Mouse (Mus musculus) midbrain, embryonic 11.5 days (tissue): ENCODE results near the gene Nifk. TPM values are rescaled to one million over a fixed set of nuclear protein-coding genes. Genes with fewer than 3 reads are reported as not detected.
A peak's percentile ranks its signal among the peaks of the same experiment; 100 is the strongest.

Experiments
- ATAC-seq: fragments of 200-750 bp; cut with Nextera tagmentation; 2 replicates; pipeline ENCODE4 v1.8.0; 2017; ENCODE audit warnings: moderate TSS enrichment, moderate library complexity; ENCODE audit not compliant: low FRiP score
- DNase-seq: peaks from one replicate; pipeline ENCODE4 v3.0.0; 2015; ENCODE audit warnings: low spot score; ENCODE audit errors: missing footprints
- H3K27ac ChIP-seq: fragments of 300-500 bp; sonication (generic); 2 replicates; pipeline ENCODE4 v1.5.1; 2014; ENCODE audit warnings: low read depth, low read length
- H3K27me3 ChIP-seq: fragments of 300-500 bp; sonication (generic); 2 replicates; pipeline ENCODE4 v1.6.1; 2014; ENCODE audit warnings: mild to moderate bottlenecking, low read length, moderate library complexity, mixed read lengths; ENCODE audit not compliant: control insufficient read depth, insufficient read depth
- H3K36me3 ChIP-seq: fragments of 300-500 bp; sonication (generic); 2 replicates; pipeline ENCODE4 v1.6.1; 2014; ENCODE audit warnings: mild to moderate bottlenecking, low read length, moderate library complexity, mixed read lengths; ENCODE audit not compliant: control insufficient read depth, insufficient read depth
- H3K4me1 ChIP-seq: fragments of 300-500 bp; sonication (generic); 2 replicates; pipeline ENCODE4 v1.6.1; 2014; ENCODE audit warnings: low read length; ENCODE audit not compliant: control insufficient read depth, insufficient read depth
- H3K4me2 ChIP-seq: fragments of 300-500 bp; sonication (generic); 2 replicates; pipeline ENCODE4 v1.6.1; 2014; ENCODE audit warnings: mild to moderate bottlenecking, moderate library complexity
- H3K4me3 ChIP-seq: fragments of 300-500 bp; sonication (generic); 2 replicates; pipeline ENCODE4 v1.5.1; 2014; ENCODE audit warnings: low read depth, low read length
- H3K9ac ChIP-seq: fragments of 300-500 bp; sonication (generic); 2 replicates; pipeline ENCODE4 v1.6.1; 2014; ENCODE audit warnings: low read length
- H3K9me3 ChIP-seq: fragments of 300-500 bp; sonication (generic); 2 replicates; pipeline ENCODE4 v1.6.1; 2016; ENCODE audit warnings: low read length; ENCODE audit not compliant: control insufficient read depth
- WGBS: fragments of 180-500 bp; shearing (Covaris S2); extraction: QIAGEN DNeasy Blood & Tissue Kit; methylation state at CpG from one replicate; pipeline ENCODE4 v1.1.7; 2014; 5-methylcytosine and 5-hydroxymethylcytosine counted together
- polyA plus RNA-seq: library from polyadenylated mRNA; unstranded; fragments of >200 nt; fragmentation: Nextera tagmentation; extraction: Ambion mirVana; gene quantifications from 2 replicates; pipeline ENCODE4 v1.2.1, GENCODE M21; 2014

The Nifk gene
- 104 and 107 TPM in 2 replicates for polyA plus RNA-seq

GRCm38 (mm10) chr1:118321661-118322201 lies at the start of gene Nifk:
Gene Nifk, plus strand, starts transcription at chr1:118321839.
- H3K36me3 ChIP-seq, result peaks cover 2% of the 10 kb centered on the region; the same call in 1 of the 2 replicates
- DNase-seq (peak; percentile 99), ATAC-seq (peak; percentile 93)
- H3K27ac ChIP-seq, result no peak within 1 kb of the TSS
- H3K4me2 ChIP-seq, result peak within 1 kb of the TSS; percentile 61
- H3K4me3 ChIP-seq, result peak within 1 kb of the TSS; percentile 47
- H3K9ac ChIP-seq, result peak within 1 kb of the TSS; percentile 63
- no peaks in the 10 kb centered on the region for H3K27me3 ChIP-seq
- H3K4me1 ChIP-seq, result peaks cover 5% of the 10 kb centered on the region
- WGBS, result under 1% methylated on average over 37 of the region's 37 CpGs
- no peaks in the 10 kb centered on the region for H3K9me3 ChIP-seq

DNA sequence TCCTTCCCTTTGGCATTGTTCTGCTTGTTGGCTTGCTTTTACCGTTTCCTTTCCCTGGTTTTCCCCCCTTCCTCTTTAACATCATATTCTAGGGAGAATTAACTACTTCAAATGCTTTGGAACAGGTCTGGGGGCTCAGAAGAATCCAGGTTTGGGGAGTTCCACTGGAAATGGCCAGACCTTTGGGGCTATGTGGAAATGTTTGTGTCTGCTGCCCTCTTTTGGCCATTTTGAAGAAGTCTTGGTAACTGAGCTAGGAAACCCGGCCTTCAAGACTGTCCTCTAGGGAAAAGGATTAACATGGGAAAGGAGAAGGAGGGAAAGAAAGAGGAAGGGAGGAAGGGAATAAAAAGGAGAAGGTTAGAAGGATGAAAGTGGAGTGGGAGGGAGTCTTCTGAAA lies 46.5 kb upstream of the Nifk start:
- peak; percentile 87 for DNase-seq
- H3K4me2 ChIP-seq, result no peak overlapping the region
- ATAC-seq, result peak; percentile 73
- H3K36me3 ChIP-seq, result no peaks in the 10 kb centered on the region
- H3K27ac ChIP-seq, result no peak overlapping the region
- no peak overlapping the region for H3K9ac ChIP-seq
- H3K9me3 ChIP-seq, result no peaks in the 10 kb centered on the region
- WGBS, result 13% methylated on average over 2 of the region's 2 CpGs
- H3K27me3 ChIP-seq, result no peaks in the 10 kb centered on the region
- no peaks in the 10 kb centered on the region for H3K4me1 ChIP-seq
- no peak overlapping the region for H3K4me3 ChIP-seq

DNA sequence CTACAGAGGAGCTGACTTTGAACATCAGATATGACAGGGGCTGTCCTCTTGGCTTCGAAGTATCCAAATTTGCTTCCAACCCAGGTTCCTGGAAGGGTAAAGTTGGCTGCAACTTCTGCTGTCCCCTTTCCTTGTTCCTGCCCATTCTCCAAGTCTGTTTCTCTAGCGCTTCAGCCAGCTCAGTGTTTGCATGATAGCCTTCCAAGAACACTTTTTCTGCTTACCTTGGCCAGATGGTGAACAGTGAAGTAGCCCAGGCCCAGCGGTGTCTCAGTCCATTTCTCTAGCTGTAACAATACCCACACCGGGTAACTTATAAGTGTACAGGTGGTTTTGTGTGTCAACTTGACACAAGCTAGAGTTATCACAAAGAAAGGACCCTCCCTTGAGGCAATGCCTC lies 29.3 kb upstream of the Nifk start:
- WGBS, result 85% methylated on average over 4 of the region's 4 CpGs
- no peaks in the 10 kb centered on the region for H3K27me3 ChIP-seq
- 0 out of 2 replicates have a peak, but pooled peaks cover 3% of the 10 kb centered on the region for H3K36me3 ChIP-seq
- no peak for DNase-seq
- H3K4me2 ChIP-seq, result no peak overlapping the region
- no peak overlapping the region for H3K4me3 ChIP-seq
- H3K4me1 ChIP-seq, result no peaks in the 10 kb centered on the region
- no peak overlapping the region for H3K9ac ChIP-seq
- no peak for ATAC-seq
- no peaks in the 10 kb centered on the region for H3K9me3 ChIP-seq
- H3K27ac ChIP-seq, result no peak overlapping the region

GRCm38 (mm10) chr1:118294192-118294591 lies 27.4 kb upstream of the Nifk start:
- no peak for DNase-seq
- H3K4me3 ChIP-seq, result no peak overlapping the region
- 97% methylated on average over 3 of the region's 3 CpGs for whole genome bisulfite sequencing
- H3K27ac ChIP-seq, result no peak overlapping the region
- no peak overlapping the region for H3K9ac ChIP-seq
- H3K4me1 ChIP-seq, result no peaks in the 10 kb centered on the region
- ATAC-seq, result no peak
- peaks cover 7% of the 10 kb centered on the region; the same call in 1 of the 2 replicates for H3K36me3 ChIP-seq
- H3K9me3 ChIP-seq, result no peaks in the 10 kb centered on the region
- H3K4me2 ChIP-seq, result no peak overlapping the region
- H3K27me3 ChIP-seq, result no peaks in the 10 kb centered on the region

DNA sequence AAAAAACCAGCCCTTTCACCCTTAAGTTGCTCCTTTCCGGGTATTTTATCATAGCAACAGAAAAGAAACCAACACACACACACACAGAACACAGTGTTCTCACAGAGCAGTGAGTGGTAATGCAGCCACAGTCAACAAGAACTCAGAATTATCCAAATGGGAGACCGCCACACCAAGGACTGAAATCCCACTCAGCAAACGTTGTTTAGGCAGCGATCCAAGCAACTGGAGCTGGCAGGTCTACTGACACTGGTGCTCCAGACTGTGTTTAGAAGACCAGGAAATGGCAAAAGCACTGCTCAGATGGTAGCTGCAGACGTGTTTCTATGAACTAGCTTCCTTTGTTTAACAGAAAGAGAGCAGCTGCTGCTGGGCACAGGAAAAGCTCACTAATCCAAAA lies 26.8 kb upstream of the Nifk start:
- 79% methylated on average over 5 of the region's 5 CpGs for WGBS
- Histone ChIP-seq H3K27ac (no peak overlapping the region; the same call in 1 of the 2 replicates), H3K27me3 (no peaks in the 10 kb centered on the region), H3K9me3 (no peaks in the 10 kb centered on the region), H3K4me1 (no peaks in the 10 kb centered on the region), H3K36me3 (peaks cover 8% of the 10 kb centered on the region; the same call in 1 of the 2 replicates), H3K9ac (no peak overlapping the region), H3K4me2 (no peak overlapping the region), H3K4me3 (no peak overlapping the region)
- ATAC-seq, result no peak
- no peak for DNase-seq

- ATAC-seq, result no peak
- no peaks in the 10 kb centered on the region for H3K4me1 ChIP-seq
- DNase-seq, result no peak
- no peak overlapping the region for H3K9ac ChIP-seq
- H3K36me3 ChIP-seq, result peaks cover 16% of the 10 kb centered on the region
- H3K4me2 ChIP-seq, result no peak overlapping the region
- WGBS, result 86% methylated on average over 3 of the region's 3 CpGs
- H3K27me3 ChIP-seq, result no peaks in the 10 kb centered on the region
- H3K27ac ChIP-seq, result no peak overlapping the region
- H3K4me3 ChIP-seq, result no peak overlapping the region
- no peaks in the 10 kb centered on the region for H3K9me3 ChIP-seq
These were observed 25.0 kb upstream of the Nifk start for GRCm38 (mm10) chr1:118296673-118297072.

DNA sequence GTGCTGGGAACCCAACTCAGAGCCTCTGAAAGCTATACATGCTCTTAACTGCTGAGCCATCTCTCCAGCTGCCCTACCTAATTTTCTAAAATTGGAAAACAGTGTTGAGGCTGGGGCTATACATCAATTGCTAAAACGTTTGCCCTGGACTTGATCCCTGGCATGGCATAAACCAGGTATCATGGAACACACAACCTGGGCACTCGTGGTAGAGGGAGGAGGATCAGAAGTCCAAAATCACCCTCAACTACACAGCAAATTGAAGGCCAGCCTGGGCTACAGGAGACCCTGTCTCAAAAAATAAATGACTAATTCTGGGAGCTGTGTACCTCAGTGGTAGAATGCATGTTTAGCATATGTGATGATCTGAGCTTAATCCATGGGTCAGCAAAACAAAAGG lies 23.9 kb upstream of the Nifk start:
- no peak overlapping the region for H3K4me2 ChIP-seq
- H3K27ac ChIP-seq, result no peak overlapping the region
- no peaks in the 10 kb centered on the region for H3K27me3 ChIP-seq
- no peak for ATAC-seq
- no peaks in the 10 kb centered on the region for H3K4me1 ChIP-seq
- 91% methylated on average over 2 of the region's 2 CpGs for WGBS
- no peak overlapping the region for H3K4me3 ChIP-seq
- DNase-seq, result no peak
- H3K36me3 ChIP-seq, result peaks cover 17% of the 10 kb centered on the region
- no peaks in the 10 kb centered on the region for H3K9me3 ChIP-seq
- H3K9ac ChIP-seq, result no peak overlapping the region

- Histone ChIP-seq H3K27ac (peak overlapping the region; percentile 65), H3K4me2 (peak overlapping the region; percentile 76), H3K9me3 (no peaks in the 10 kb centered on the region), H3K9ac (peak overlapping the region; percentile 86), H3K4me1 (peaks cover 6% of the 10 kb centered on the region), H3K36me3 (no peaks in the 10 kb centered on the region), H3K4me3 (peak overlapping the region; percentile 82), H3K27me3 (no peaks in the 10 kb centered on the region; the same call in 1 of the 2 replicates)
- DNase-seq (peak; percentile 99), ATAC-seq (peak; percentile 100)
- under 1% methylated on average over 67 of the region's 67 CpGs for WGBS
These were observed 10.6 kb upstream of the Nifk start for GRCm38 (mm10) chr1:118310780-118311621.
